30 mouse cellular contexts compared by ENCODE assay signal in genomic region chr1:78838468-78838867, GRCm38 (mm10). TPM values are rescaled to one million over a fixed set of nuclear protein-coding genes. Genes with fewer than 3 reads are reported as not detected.
DNase-seq lines count a peak whose midpoint lies in the region; ATAC-seq and TF ChIP-seq lines count a peak whose summit lies in the region.
"Had no signal": no experiment of that assay in that cellular context is flagged by ENCODE, and none has a peak within 500 bp of the region (broad histone marks: within the 10 kb centered on the region; RNA-seq: fewer than 3 reads in every experiment).

No protein-coding gene starts in this region.

- H3K4me3 ChIP-seq in forebrain, embryonic 14.5 days (ENCODE audit: low read depth, low read length), result no peak overlapping the region
- no peak overlapping the region for H3K4me3 ChIP-seq in forebrain, embryonic 13.5 days
- no peak overlapping the region for H3K4me3 ChIP-seq in hindbrain, postnatal 0 days (ENCODE audit: low read length)
- no peak overlapping the region for H3K4me3 ChIP-seq in hindbrain, embryonic 14.5 days (replicated peaks; ENCODE audit: low read length)
- no peak overlapping the region for H3K4me3 ChIP-seq in embryonic facial prominence, embryonic 15.5 days (replicated peaks)
- no peak overlapping the region for H3K4me3 ChIP-seq in intestine, embryonic 15.5 days (replicated peaks)
- H3K4me3 ChIP-seq: forebrain, embryonic 12.5 days; gastrocnemius, adult 2 months; heart, adult 2 months; heart, embryonic 13.5 days; limb, embryonic 10.5 days; limb, embryonic 15.5 days; liver, embryonic 13.5 days; megakaryocyte, embryonic 14.5 days; midbrain, embryonic 12.5 days; stomach, embryonic 15.5 days had no signal

- no peaks in the 10 kb centered on the region for H3K9me3 ChIP-seq in forebrain, embryonic 14.5 days (replicated peaks; ENCODE audit: control insufficient read depth, low read length)
- H3K9me3 ChIP-seq in forebrain, embryonic 13.5 days (replicated peaks), result no peaks in the 10 kb centered on the region
- H3K9me3 ChIP-seq in hindbrain, postnatal 0 days (ENCODE audit: low read length), result no peaks in the 10 kb centered on the region
- no peaks in the 10 kb centered on the region for H3K9me3 ChIP-seq in hindbrain, embryonic 14.5 days (ENCODE audit: control insufficient read depth, low read length)
- H3K9me3 ChIP-seq in embryonic facial prominence, embryonic 15.5 days (replicated peaks), result no peaks in the 10 kb centered on the region
- no peaks in the 10 kb centered on the region for H3K9me3 ChIP-seq in intestine, embryonic 15.5 days
- H3K9me3 ChIP-seq: forebrain, embryonic 12.5 days; heart, embryonic 13.5 days; limb, embryonic 10.5 days; limb, embryonic 15.5 days; liver, embryonic 13.5 days; midbrain, embryonic 12.5 days; stomach, embryonic 15.5 days had no signal

- ATAC-seq in forebrain, embryonic 14.5 days, result peak; percentile 7; the same call in 1 of the 2 replicates
- ATAC-seq in forebrain, embryonic 13.5 days, result no peak
- ATAC-seq in hindbrain, postnatal 0 days, result no peak
- no peak for ATAC-seq in hindbrain, embryonic 14.5 days (ENCODE audit: low FRiP score)
- no peak for ATAC-seq in embryonic facial prominence, embryonic 15.5 days (ENCODE audit: insufficient number of reproducible peaks, low FRiP score, low TSS enrichment, low read depth)
- ATAC-seq in intestine, embryonic 15.5 days, result no peak
- ATAC-seq: CD4-positive, CD25-positive, alpha-beta regulatory T cell, adult 4 months; intestine, postnatal 0 days; lung, postnatal 0 days had no signal

- H3K9ac ChIP-seq in forebrain, embryonic 14.5 days (ENCODE audit: low read length), result no peak overlapping the region
- no peak overlapping the region for H3K9ac ChIP-seq in forebrain, embryonic 13.5 days
- H3K9ac ChIP-seq in hindbrain, postnatal 0 days (replicated peaks; ENCODE audit: low read length), result no peak overlapping the region
- H3K9ac ChIP-seq in hindbrain, embryonic 14.5 days, result no peak overlapping the region
- H3K9ac ChIP-seq in embryonic facial prominence, embryonic 15.5 days, result no peak overlapping the region
- H3K9ac ChIP-seq in intestine, embryonic 15.5 days, result no peak overlapping the region
- H3K9ac ChIP-seq: forebrain, embryonic 12.5 days; heart, embryonic 13.5 days; limb, embryonic 15.5 days; liver, embryonic 13.5 days; midbrain, embryonic 12.5 days; stomach, embryonic 15.5 days had no signal

- no peak overlapping the region for H3K4me2 ChIP-seq in forebrain, embryonic 14.5 days (ENCODE audit: low read length)
- no peak overlapping the region for H3K4me2 ChIP-seq in forebrain, embryonic 13.5 days
- H3K4me2 ChIP-seq in hindbrain, postnatal 0 days (ENCODE audit: low read depth, low read length), result no peak overlapping the region
- H3K4me2 ChIP-seq in hindbrain, embryonic 14.5 days (replicated peaks), result no peak overlapping the region
- H3K4me2 ChIP-seq in embryonic facial prominence, embryonic 15.5 days (replicated peaks), result no peak overlapping the region
- no peak overlapping the region for H3K4me2 ChIP-seq in intestine, embryonic 15.5 days (replicated peaks)
- H3K4me2 ChIP-seq: forebrain, embryonic 12.5 days; heart, embryonic 13.5 days; limb, embryonic 15.5 days; liver, embryonic 13.5 days; midbrain, embryonic 12.5 days; stomach, embryonic 15.5 days had no signal

- H3K36me3 ChIP-seq in forebrain, embryonic 14.5 days (ENCODE audit: control insufficient read depth, insufficient read depth, low read length), result no peaks in the 10 kb centered on the region
- no peaks in the 10 kb centered on the region for H3K36me3 ChIP-seq in forebrain, embryonic 13.5 days (ENCODE audit: poor library complexity, severe bottlenecking)
- no peaks in the 10 kb centered on the region for H3K36me3 ChIP-seq in hindbrain, postnatal 0 days (ENCODE audit: insufficient read depth, low read length)
- no peaks in the 10 kb centered on the region for H3K36me3 ChIP-seq in hindbrain, embryonic 14.5 days (replicated peaks; ENCODE audit: control insufficient read depth, insufficient read depth)
- H3K36me3 ChIP-seq in embryonic facial prominence, embryonic 15.5 days, result no peaks in the 10 kb centered on the region
- no peaks in the 10 kb centered on the region for H3K36me3 ChIP-seq in intestine, embryonic 15.5 days
- H3K36me3 ChIP-seq: forebrain, embryonic 12.5 days; heart, embryonic 13.5 days; limb, embryonic 10.5 days; limb, embryonic 15.5 days; liver, embryonic 13.5 days; midbrain, embryonic 12.5 days; stomach, embryonic 15.5 days had no signal

- no peaks in the 10 kb centered on the region for H3K4me1 ChIP-seq in forebrain, embryonic 14.5 days (ENCODE audit: control insufficient read depth, insufficient read depth, low read length)
- no peaks in the 10 kb centered on the region for H3K4me1 ChIP-seq in forebrain, embryonic 13.5 days
- no peaks in the 10 kb centered on the region for H3K4me1 ChIP-seq in hindbrain, postnatal 0 days (ENCODE audit: insufficient read depth, low read length)
- no peaks in the 10 kb centered on the region for H3K4me1 ChIP-seq in hindbrain, embryonic 14.5 days (replicated peaks; ENCODE audit: control insufficient read depth, insufficient read depth, low read length)
- no peaks in the 10 kb centered on the region for H3K4me1 ChIP-seq in embryonic facial prominence, embryonic 15.5 days
- no peaks in the 10 kb centered on the region for H3K4me1 ChIP-seq in intestine, embryonic 15.5 days (replicated peaks)
- H3K4me1 ChIP-seq: forebrain, embryonic 12.5 days; heart, embryonic 13.5 days; liver, embryonic 13.5 days; megakaryocyte, embryonic 14.5 days; midbrain, embryonic 12.5 days; stomach, embryonic 15.5 days had no signal

- peak; percentile 64 for DNase-seq in forebrain, embryonic 14.5 days (ENCODE audit: low spot score)
- DNase-seq in hindbrain, postnatal 0 days (ENCODE audit: low spot score), result peak; percentile 42
- no peak for DNase-seq in hindbrain, embryonic 14.5 days (ENCODE audit: low spot score)
- DNase-seq in brain, adult 2 months (ENCODE audit: low read depth, low spot score), result peak; percentile 29
- DNase-seq: adrenal gland, postnatal 25 days; cerebellum, adult 8-10 months; gastrocnemius, adult 2 months; gastrocnemius, postnatal 36 days; heart, adult 2 months; heart, postnatal 10 days; kidney, postnatal 25 days; liver, embryonic 13.5 days; lung, adult 18-20 months; lung, postnatal 4 days; thymus, postnatal 14 days had no signal

- H3K27ac ChIP-seq in forebrain, embryonic 14.5 days (ENCODE audit: low read depth, low read length), result no peak overlapping the region
- no peak overlapping the region for H3K27ac ChIP-seq in forebrain, embryonic 13.5 days
- H3K27ac ChIP-seq in hindbrain, postnatal 0 days, result no peak overlapping the region
- H3K27ac ChIP-seq in hindbrain, embryonic 14.5 days, result no peak overlapping the region
- 0 out of 2 replicates have a peak overlapping the region, but pooled peaks have one; percentile 22 for H3K27ac ChIP-seq in embryonic facial prominence, embryonic 15.5 days (replicated peaks)
- no peak overlapping the region for H3K27ac ChIP-seq in intestine, embryonic 15.5 days
- H3K27ac ChIP-seq: forebrain, embryonic 12.5 days; gastrocnemius, adult 2 months; heart, adult 2 months; heart, embryonic 13.5 days; limb, embryonic 10.5 days; limb, embryonic 15.5 days; liver, embryonic 13.5 days; midbrain, embryonic 12.5 days; stomach, embryonic 15.5 days had no signal

- no peaks in the 10 kb centered on the region for H3K27me3 ChIP-seq in forebrain, embryonic 14.5 days (replicated peaks; ENCODE audit: control insufficient read depth, insufficient read depth, low read length)
- H3K27me3 ChIP-seq in forebrain, embryonic 13.5 days, result no peaks in the 10 kb centered on the region
- no peaks in the 10 kb centered on the region for H3K27me3 ChIP-seq in hindbrain, postnatal 0 days (ENCODE audit: insufficient read depth, low read length)
- no peaks in the 10 kb centered on the region for H3K27me3 ChIP-seq in hindbrain, embryonic 14.5 days (ENCODE audit: control insufficient read depth, insufficient read depth, low read length)
- H3K27me3 ChIP-seq in embryonic facial prominence, embryonic 15.5 days, result no peaks in the 10 kb centered on the region
- H3K27me3 ChIP-seq in intestine, embryonic 15.5 days (replicated peaks), result no peaks in the 10 kb centered on the region
- H3K27me3 ChIP-seq: forebrain, embryonic 12.5 days; heart, embryonic 13.5 days; limb, embryonic 15.5 days; liver, embryonic 13.5 days; megakaryocyte, embryonic 14.5 days; midbrain, embryonic 12.5 days; stomach, embryonic 15.5 days had no signal

- 65% methylated on average over 3 of the region's 3 CpGs for WGBS in forebrain, embryonic 14.5 days
- 77% methylated on average over 3 of the region's 3 CpGs for WGBS in forebrain, embryonic 13.5 days
- WGBS in hindbrain, postnatal 0 days, result 62% methylated on average over 3 of the region's 3 CpGs
- 81% methylated on average over 3 of the region's 3 CpGs for WGBS in hindbrain, embryonic 14.5 days
- 52% methylated on average over 3 of the region's 3 CpGs for WGBS in embryonic facial prominence, embryonic 15.5 days
- 89% methylated on average over 3 of the region's 3 CpGs for WGBS in intestine, embryonic 15.5 days

- TF ChIP-seq CTCF in hindbrain, postnatal 0 days (IDR thresholded peaks at IDR 0.05; ENCODE audit: low read depth), result no peak

RNA-seq across cellular contexts. Expression of gene Kcne4, which starts 21.9 kb away (rescaled TPM):
- polyA plus RNA-seq in forebrain, embryonic 14.5 days (2014; fragmentation: Nextera tagmentation; extraction: Ambion mirVana), result 1.2 and 1.3 TPM in 2 replicates
- polyA plus RNA-seq in forebrain, embryonic 13.5 days (2015; fragmentation: Nextera tagmentation; extraction: Ambion mirVana), result 0.71 and 0.79 TPM in 2 replicates
- 0.79 and 2.0 TPM in 2 replicates for total RNA-seq in hindbrain, postnatal 0 days (2014; rRNA removed)
- polyA plus RNA-seq in hindbrain, postnatal 0 days (2015; fragmentation: Nextera tagmentation; extraction: Ambion mirVana), result 1.5 and 1.7 TPM in 2 replicates
- polyA plus RNA-seq in hindbrain, embryonic 14.5 days (2014; fragmentation: Nextera tagmentation; extraction: Ambion mirVana), result 1.1 and 1.7 TPM in 2 replicates
- 24.6 and 29.5 TPM in 2 replicates for polyA plus RNA-seq in embryonic facial prominence, embryonic 15.5 days (2015; fragmentation: Nextera tagmentation; extraction: Ambion mirVana)
- 5.7 and 6.3 TPM in 2 replicates for polyA plus RNA-seq in intestine, embryonic 15.5 days (2015; fragmentation: Nextera tagmentation; extraction: Ambion mirVana)
- total RNA-seq: hematopoietic stem cell, adult 5-6 weeks; monocyte, adult 5-6 weeks had no signal
- polyA plus RNA-seq: CD4-positive, CD25-positive, alpha-beta regulatory T cell, adult 4 months had no signal
